Mouse (Mus musculus): ENCODE measurements at regions not wholly inside any gene's neighbourhood (a gene's known extent, or its start where the extent isn't known, plus 50 kb on each side); places are given as distances from the start of the nearest gene placed in this dataset.

- TF ChIP-seq CTCF (IDR thresholded peaks at IDR 0.05; ENCODE audit: control insufficient read depth, insufficient read depth, low read length) (no peak), POLR2A (IDR thresholded peaks at IDR 0.05; ENCODE audit: borderline replicate concordance, control insufficient read depth, low read depth, low read length) (no peak)
Measured at GRCm38 (mm10) chr8:126821279-126821678, 124.4 kb downstream of the Tomm20 start.

Measured in bone marrow, adult 2 months (tissue).